Mouse (Mus musculus) liver, postnatal 0 days (tissue): ENCODE data around the gene Traf5. TPM values are rescaled to one million over a fixed set of nuclear protein-coding genes. Genes with fewer than 3 reads are reported as not detected.

ENCODE experiments used
- ATAC-seq: fragments of 200-750 bp; cut with Nextera tagmentation; 2 replicates; pipeline ENCODE4 v1.8.0; 2017; ENCODE audit warnings: mild to moderate bottlenecking, moderate library complexity
- DNase-seq: peaks from one replicate; pipeline ENCODE4 v3.0.0-alpha.2; 2016
- H3K27ac ChIP-seq: fragments of 300-500 bp; sonication (generic); 2 replicates; pipeline ENCODE4 v1.5.1; 2014; ENCODE audit warnings: antibody characterized with exemption, moderate library complexity, mild to moderate bottlenecking, low read depth
- H3K27me3 ChIP-seq: fragments of 300-500 bp; sonication (generic); 2 replicates; pipeline ENCODE4 v1.6.1; 2014; ENCODE audit warnings: low read length, control low read depth, mixed read lengths; ENCODE audit not compliant: insufficient read depth
- H3K36me3 ChIP-seq: fragments of 300-500 bp; sonication (generic); replicated peaks from 2 replicates; pipeline ENCODE4 v1.6.1; 2014; ENCODE audit warnings: mild to moderate bottlenecking, control low read depth, low read length, moderate library complexity, mixed read lengths; ENCODE audit not compliant: insufficient read depth
- H3K4me1 ChIP-seq: fragments of 300-500 bp; sonication (generic); 2 replicates; pipeline ENCODE4 v1.6.1; 2014; ENCODE audit warnings: antibody characterized with exemption, mild to moderate bottlenecking, control low read depth; ENCODE audit not compliant: insufficient read depth
- H3K4me2 ChIP-seq: fragments of 300-500 bp; sonication (generic); 2 replicates; pipeline ENCODE4 v1.6.1; 2014; ENCODE audit warnings: low read depth, mild to moderate bottlenecking, low read length, moderate library complexity, mixed read lengths
- H3K4me3 ChIP-seq: fragments of 300-500 bp; sonication (generic); 2 replicates; pipeline ENCODE4 v1.5.1; 2014; ENCODE audit warnings: low read depth, low read length
- H3K9ac ChIP-seq: fragments of 300-500 bp; sonication (generic); replicated peaks from 2 replicates; pipeline ENCODE4 v1.6.1; 2014; ENCODE audit warnings: mild to moderate bottlenecking, moderate library complexity
- H3K9me3 ChIP-seq: fragments of 300-500 bp; sonication (generic); 2 replicates; pipeline ENCODE4 v1.6.1; 2016; ENCODE audit warnings: mild to moderate bottlenecking, control low read depth, low read length, mixed read lengths
- CTCF ChIP-seq: sonication (generic); IDR thresholded peaks from 2 replicates; pipeline ENCODE4 v1.5.1; 2016; ENCODE audit warnings: antibody characterized with exemption, low read depth
- EP300 ChIP-seq: IDR thresholded peaks from 2 replicates; pipeline ENCODE4 v1.6.1; 2016; ENCODE audit warnings: antibody characterized with exemption, low read depth, mild to moderate bottlenecking
- WGBS: fragments of 180-500 bp; shearing (Covaris S2); extraction: QIAGEN DNeasy Blood & Tissue Kit; methylation state at CpG from one replicate; pipeline ENCODE4 v1.1.7; 2014; ENCODE audit not compliant: insufficient replicate concordance; 5-methylcytosine and 5-hydroxymethylcytosine counted together
- polyA plus RNA-seq: library from polyadenylated mRNA; unstranded; fragments of >200 nt; fragmentation: Nextera tagmentation; extraction: Ambion mirVana; gene quantifications from 2 replicates; pipeline ENCODE4 v1.2.1, GENCODE M21; 2015

Gene Traf5
- polyA plus RNA-seq, 1 experiment from 2014 or later, result 4.2 TPM

DNA sequence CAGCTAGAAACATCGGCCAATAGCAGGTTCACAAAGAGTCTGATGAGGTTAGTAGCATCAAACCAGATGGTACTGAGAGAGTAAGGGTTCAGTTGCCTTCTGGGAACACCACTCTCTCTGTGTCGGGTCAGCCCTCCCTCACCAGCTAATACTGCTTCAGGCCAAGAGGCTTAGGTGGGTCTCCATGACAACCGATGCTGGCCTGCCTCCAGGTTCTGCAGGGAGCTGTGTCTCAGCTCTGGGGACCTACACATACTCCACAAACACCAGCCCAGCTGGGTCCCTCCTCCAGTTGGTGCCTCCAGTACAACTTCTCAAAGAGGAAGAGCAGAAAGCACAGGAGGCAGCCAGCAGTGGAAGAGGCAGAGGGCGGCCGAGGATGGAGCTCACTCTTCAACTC lies 115.2 kb downstream of the Traf5 start, which contains the start of gene Rd3:
Gene Rd3, plus strand, starts transcription at position 184 of the 400 bp plus-strand sequence.
- DNase-seq, result no peak
- no peak for TF ChIP-seq EP300
- TF ChIP-seq CTCF, result no peak
- no peak for ATAC-seq

DNA sequence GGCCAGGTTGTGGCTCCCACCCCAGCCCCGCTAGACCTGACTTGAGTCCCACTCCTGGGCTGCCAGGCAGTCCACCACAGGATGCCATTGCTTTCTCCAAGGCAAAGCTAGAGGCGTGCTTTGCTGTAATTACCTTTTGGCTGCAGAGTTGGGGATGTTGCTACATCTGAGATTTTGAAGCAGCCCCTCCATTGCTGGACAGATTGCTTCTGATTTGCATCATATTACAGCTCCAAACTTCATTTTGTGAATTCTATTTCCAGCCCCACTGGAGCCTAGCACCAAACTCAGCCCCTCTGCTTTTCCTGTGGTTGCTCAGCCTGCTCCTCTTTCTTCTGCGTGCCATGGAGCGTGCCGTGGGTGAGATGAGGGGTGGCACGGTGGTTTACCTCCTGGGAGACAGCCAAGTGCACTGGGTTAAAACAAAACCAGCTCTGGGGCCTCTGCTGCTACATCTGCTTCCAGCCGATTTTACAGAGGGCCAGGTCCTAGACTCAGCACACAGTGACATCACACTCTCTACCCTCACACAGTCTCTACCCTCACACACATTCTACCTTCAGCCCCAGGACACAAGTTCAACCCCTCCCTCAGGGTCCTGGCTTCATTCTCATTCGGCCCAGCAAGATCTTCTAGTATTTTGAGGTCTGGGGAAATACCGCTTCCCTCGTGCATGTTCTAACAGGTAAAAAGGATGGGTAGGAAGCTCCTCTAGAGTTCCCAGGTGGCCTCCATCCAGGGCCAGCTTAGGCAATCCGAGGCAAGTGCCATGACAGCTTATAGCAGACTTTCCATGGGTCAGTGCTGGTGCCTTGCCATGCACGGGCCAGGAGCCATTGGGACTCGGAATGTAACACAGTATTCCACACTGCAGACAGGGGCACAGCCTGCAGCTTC lies 117.6 kb downstream of the Traf5 start:
- H3K27ac ChIP-seq, result no peak overlapping the region
- no peaks in the 10 kb centered on the region for H3K9me3 ChIP-seq
- ATAC-seq (no peak), DNase-seq (no peak)
- H3K4me3 ChIP-seq, result no peak overlapping the region
- no peak overlapping the region for H3K4me2 ChIP-seq
- no peaks in the 10 kb centered on the region for H3K27me3 ChIP-seq
- H3K4me1 ChIP-seq, result no peaks in the 10 kb centered on the region
- H3K36me3 ChIP-seq, result no peaks in the 10 kb centered on the region
- 61% methylated on average over 13 of the region's 13 CpGs for WGBS
- TF ChIP-seq CTCF (no peak), EP300 (no peak)
- no peak overlapping the region for H3K9ac ChIP-seq

More for the DNA sequence above, 115.2 kb downstream of the Traf5 start, which contains the start of gene Rd3:
- no peaks in the 10 kb centered on the region for H3K9me3 ChIP-seq
- WGBS, result 54% methylated on average over 5 of the region's 5 CpGs
- H3K4me3 ChIP-seq, result no peak within 1 kb of the TSS
- no peaks in the 10 kb centered on the region for H3K27me3 ChIP-seq
- H3K4me2 ChIP-seq, result no peak within 1 kb of the TSS
- H3K27ac ChIP-seq, result no peak within 1 kb of the TSS
- no peaks in the 10 kb centered on the region for H3K36me3 ChIP-seq
- no peak within 1 kb of the TSS for H3K9ac ChIP-seq
- H3K4me1 ChIP-seq, result no peaks in the 10 kb centered on the region

DNA sequence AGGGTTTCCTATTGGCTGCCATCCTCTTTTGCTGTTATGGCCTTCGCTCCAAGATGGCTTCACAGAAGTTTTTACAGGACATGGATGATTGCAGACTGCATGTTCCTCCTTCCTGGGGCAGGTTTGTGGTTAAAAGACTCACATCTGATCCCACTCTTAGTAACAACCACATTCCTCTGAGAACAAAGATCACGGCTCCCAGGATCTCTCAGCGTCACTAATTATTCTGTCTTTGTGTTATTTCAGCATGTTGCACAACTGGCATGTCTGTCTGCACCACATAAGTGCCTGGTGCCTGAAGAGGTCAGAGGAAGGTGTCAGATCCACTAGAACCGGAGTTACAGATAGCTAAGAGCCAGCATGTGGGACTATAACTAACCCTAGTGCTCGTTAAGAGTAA lies 122.4 kb downstream of the Traf5 start:
- ATAC-seq, result no peak
- Histone ChIP-seq H3K36me3 (no peaks in the 10 kb centered on the region), H3K4me3 (no peak overlapping the region), H3K4me1 (peaks cover under 1% of the 10 kb centered on the region; the same call in 1 of the 2 replicates), H3K4me2 (no peak overlapping the region), H3K27ac (no peak overlapping the region), H3K9me3 (no peaks in the 10 kb centered on the region), H3K27me3 (no peaks in the 10 kb centered on the region), H3K9ac (no peak overlapping the region)
- 74% methylated on average over 5 of the region's 5 CpGs for WGBS
- DNase-seq, result no peak
- TF ChIP-seq CTCF, result no peak
- TF ChIP-seq EP300, result no peak

DNA sequence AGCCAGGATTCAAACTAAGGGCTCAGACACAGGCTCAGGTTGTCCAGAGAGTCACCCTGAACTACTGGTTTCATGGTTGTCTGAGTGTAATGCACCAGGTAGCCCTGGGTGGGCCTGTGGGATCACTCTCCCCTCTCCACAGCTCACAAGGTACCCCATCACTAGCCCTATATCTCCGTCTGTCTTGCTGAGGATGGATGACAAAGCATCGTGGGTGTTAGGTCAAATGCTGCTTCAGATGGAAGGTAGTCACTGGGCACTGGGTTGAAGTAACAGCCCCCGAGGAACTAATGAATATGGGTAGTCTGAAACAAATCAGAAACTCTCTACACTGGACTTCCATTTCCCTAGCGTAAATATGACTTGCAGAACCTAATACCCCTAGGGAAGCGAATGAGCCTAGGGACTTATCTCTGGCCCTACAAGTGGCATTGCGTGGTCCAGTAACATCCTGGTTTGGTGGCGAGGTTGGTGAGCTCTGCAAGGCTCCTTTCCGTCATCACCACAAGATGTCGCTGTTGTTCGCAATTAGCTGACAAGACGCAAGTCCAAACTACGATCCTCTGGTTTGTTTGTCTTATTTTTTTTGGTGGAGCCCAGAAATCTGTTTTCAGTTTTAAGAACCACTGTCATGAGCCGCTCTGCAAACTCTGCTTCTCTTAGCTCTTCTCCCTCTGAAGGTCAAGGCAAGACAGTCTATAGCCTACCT lies 127.4 kb downstream of the Traf5 start:
- TF ChIP-seq CTCF (peak; percentile 94), EP300 (no peak)
- no peak overlapping the region; the same call in 1 of the 2 replicates for H3K27ac ChIP-seq
- peak; percentile 84 for DNase-seq
- no peaks in the 10 kb centered on the region for H3K36me3 ChIP-seq
- H3K27me3 ChIP-seq, result no peaks in the 10 kb centered on the region
- 10% methylated on average over 13 of the region's 13 CpGs for WGBS
- peaks cover 10% of the 10 kb centered on the region; the same call in 1 of the 2 replicates for H3K4me1 ChIP-seq
- no peak overlapping the region for H3K4me2 ChIP-seq
- H3K4me3 ChIP-seq, result no peak overlapping the region
- ATAC-seq, result peak; percentile 51
- no peaks in the 10 kb centered on the region for H3K9me3 ChIP-seq
- H3K9ac ChIP-seq, result no peak overlapping the region

DNA sequence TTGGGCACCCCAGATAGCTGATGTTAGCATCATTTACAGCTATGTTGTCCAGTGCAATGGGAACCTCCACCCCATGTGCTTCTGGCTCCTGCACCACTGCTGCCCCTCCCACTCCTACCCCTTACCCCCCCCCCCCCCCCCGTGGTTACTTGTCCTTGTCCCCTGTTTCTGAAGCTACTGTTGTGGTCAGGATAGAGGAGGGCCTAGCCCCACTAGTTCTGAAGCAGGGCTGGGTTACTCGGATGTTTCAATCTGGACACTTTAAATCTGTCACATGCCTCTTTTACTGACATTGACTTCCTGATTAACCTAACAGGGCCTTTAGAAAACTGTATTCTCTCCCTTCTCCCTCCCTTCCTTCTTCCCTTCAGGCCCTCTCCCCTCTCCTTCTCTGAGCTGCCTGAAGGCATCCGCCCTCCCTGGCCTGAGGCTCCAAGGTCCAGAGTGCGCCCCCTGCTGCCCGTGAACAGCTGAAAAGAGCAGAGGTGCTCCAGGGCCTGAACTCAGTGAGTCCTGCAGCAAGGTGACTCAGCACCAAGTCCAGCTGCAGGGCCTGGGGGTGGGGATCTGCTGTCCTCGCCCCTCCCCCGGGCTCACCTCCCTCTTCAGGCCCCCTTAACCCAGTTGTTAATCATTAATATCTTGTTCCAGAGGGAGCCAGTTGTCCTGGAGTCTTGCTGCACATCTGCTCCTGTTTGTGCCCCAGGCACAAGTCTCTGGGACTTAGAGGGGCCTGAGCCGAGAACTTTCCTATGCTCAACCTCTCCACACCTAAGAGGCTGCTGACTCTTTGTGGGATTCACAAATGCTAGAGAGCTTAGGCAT lies 128.2 kb downstream of the Traf5 start:
- no peaks in the 10 kb centered on the region for H3K27me3 ChIP-seq
- H3K36me3 ChIP-seq, result no peaks in the 10 kb centered on the region
- no peak overlapping the region; the same call in 1 of the 2 replicates for H3K27ac ChIP-seq
- WGBS, result 22% methylated on average over 7 of the region's 8 CpGs
- ATAC-seq (peak; percentile 85), DNase-seq (peak; percentile 89)
- H3K9me3 ChIP-seq, result no peaks in the 10 kb centered on the region
- peaks cover 12% of the 10 kb centered on the region; the same call in 1 of the 2 replicates for H3K4me1 ChIP-seq
- no peak overlapping the region for H3K4me3 ChIP-seq
- no peak overlapping the region for H3K4me2 ChIP-seq
- TF ChIP-seq EP300 (no peak), CTCF (peak; percentile 95)
- H3K9ac ChIP-seq, result no peak overlapping the region
